Mouse (Mus musculus) intestine, embryonic 14.5 days (tissue): Measurements from ENCODE around the gene BC055324. TPM values are rescaled to one million over a fixed set of nuclear protein-coding genes. Genes with fewer than 3 reads are reported as not detected.

Experiments
- ATAC-seq: fragments of 200-750 bp; cut with Nextera tagmentation; replicated peaks from 2 replicates; pipeline ENCODE4 v1.8.0; 2017; ENCODE audit warnings: low read depth, moderate number of reproducible peaks, moderate TSS enrichment, moderate library complexity; ENCODE audit not compliant: low FRiP score, low TSS enrichment
- DNase-seq: peaks from one replicate; pipeline ENCODE4 v3.0.0-alpha.2; 2018; ENCODE audit warnings: low spot score
- H3K27ac ChIP-seq: fragments of 300-500 bp; sonication (generic); 2 replicates; pipeline ENCODE4 v1.5.1; 2014; ENCODE audit warnings: low read depth, mild to moderate bottlenecking, control low read depth
- H3K27me3 ChIP-seq: fragments of 300-500 bp; sonication (generic); replicated peaks from 2 replicates; pipeline ENCODE4 v1.6.1; 2014; ENCODE audit warnings: low read length, control low read depth; ENCODE audit not compliant: control insufficient read depth, insufficient read depth
- H3K36me3 ChIP-seq: fragments of 300-500 bp; sonication (generic); 2 replicates; pipeline ENCODE4 v1.6.1; 2014; ENCODE audit warnings: low read length, control low read depth; ENCODE audit not compliant: control insufficient read depth, insufficient read depth
- H3K4me1 ChIP-seq: fragments of 300-500 bp; sonication (generic); replicated peaks from 2 replicates; pipeline ENCODE4 v1.6.1; 2014; ENCODE audit warnings: low read length, control low read depth, mixed read lengths; ENCODE audit not compliant: control insufficient read depth, insufficient read depth
- H3K4me2 ChIP-seq: fragments of 300-500 bp; sonication (generic); 2 replicates; pipeline ENCODE4 v1.6.1; 2014; ENCODE audit warnings: low read length
- H3K4me3 ChIP-seq: fragments of 300-500 bp; sonication (generic); 2 replicates; pipeline ENCODE4 v1.5.1; 2014; ENCODE audit warnings: low read depth, low read length, control low read depth, mixed read lengths
- H3K9ac ChIP-seq: fragments of 300-500 bp; sonication (generic); 2 replicates; pipeline ENCODE4 v1.6.1; 2014; ENCODE audit warnings: mild to moderate bottlenecking, low read length
- H3K9me3 ChIP-seq: fragments of 300-500 bp; sonication (generic); 2 replicates; pipeline ENCODE4 v1.6.1; 2016; ENCODE audit warnings: low read length, control low read depth; ENCODE audit not compliant: control insufficient read depth
- WGBS: fragments of 180-500 bp; shearing (Covaris S2); extraction: QIAGEN DNeasy Blood & Tissue Kit; methylation state at CpG from one replicate; pipeline ENCODE4 v1.1.7; 2014; 5-methylcytosine and 5-hydroxymethylcytosine counted together
- polyA plus RNA-seq: library from polyadenylated mRNA; unstranded; fragments of >200 nt; fragmentation: Nextera tagmentation; extraction: Ambion mirVana; gene quantifications from 2 replicates; pipeline ENCODE4 v1.2.1, GENCODE M21; 2014

The BC055324 gene
- polyA plus RNA-seq, 1 experiment from 2014 or later: 20.7 TPM

DNA sequence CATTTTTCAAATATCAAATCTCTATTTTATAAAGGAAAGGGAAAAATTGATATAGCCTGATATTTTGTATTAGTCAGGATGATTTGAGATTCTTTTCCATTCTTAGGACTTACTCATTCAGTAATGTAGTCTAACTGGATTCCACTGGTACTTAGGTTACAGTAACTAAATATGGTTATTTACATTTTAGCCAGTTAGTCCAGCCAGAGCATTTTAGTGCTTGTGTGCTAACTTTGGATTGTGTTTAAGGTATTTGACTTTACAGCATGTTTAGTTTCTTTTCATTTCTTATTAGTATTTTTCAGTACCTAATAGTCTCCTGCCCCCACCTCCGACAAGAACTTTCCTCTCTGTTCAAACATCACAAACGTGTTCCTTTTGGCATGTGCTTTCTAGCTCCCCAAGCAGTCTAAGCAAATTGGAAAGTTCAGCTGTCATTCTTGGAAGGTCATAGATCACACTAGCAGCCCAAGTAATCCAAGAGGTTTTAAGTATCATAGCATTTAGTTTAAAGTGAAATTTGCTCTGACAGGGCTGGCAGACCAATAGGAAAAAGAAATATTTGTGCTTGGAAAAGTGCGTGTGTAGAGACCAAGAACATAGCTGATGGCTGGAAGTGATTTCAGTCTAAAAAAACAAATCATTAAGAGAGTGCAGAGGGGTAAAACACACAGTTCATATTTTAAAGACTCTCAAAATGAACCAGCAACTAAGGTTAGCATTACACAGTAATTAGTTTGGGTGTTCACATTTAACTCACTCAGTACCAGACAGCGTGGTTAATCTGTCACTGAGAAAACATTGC is 87.4 kb downstream of the BC055324 start:
- no peak for DNase-seq
- ATAC-seq: no peak
- H3K4me3 ChIP-seq: no peak overlapping the region
- H3K4me2 ChIP-seq: no peak overlapping the region
- WGBS: 40% methylated on average over 4 of the region's 4 CpGs
- no peak overlapping the region for H3K27ac ChIP-seq
- H3K27me3 ChIP-seq: no peaks in the 10 kb centered on the region
- H3K9ac ChIP-seq: no peak overlapping the region
- no peaks in the 10 kb centered on the region for H3K36me3 ChIP-seq
- no peaks in the 10 kb centered on the region for H3K4me1 ChIP-seq
- no peaks in the 10 kb centered on the region for H3K9me3 ChIP-seq

DNA sequence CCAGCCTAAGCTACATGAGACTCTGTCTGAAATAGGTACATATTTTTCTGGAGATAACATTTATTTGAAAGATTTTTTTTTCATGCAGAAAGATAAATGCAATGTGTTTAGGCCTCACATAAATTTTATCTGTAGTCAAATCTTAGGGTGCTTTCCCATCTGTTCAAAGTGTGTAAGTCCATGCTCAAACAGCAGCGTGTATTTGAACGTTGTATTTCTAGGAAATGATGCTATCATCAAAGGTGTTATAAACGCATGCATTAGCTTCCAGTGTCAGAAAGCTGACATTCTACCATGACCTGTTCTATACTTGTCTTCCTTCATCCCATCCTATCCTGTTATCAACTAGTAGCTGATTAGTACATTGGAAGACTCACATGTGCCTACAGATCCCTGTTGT is 91.2 kb downstream of the BC055324 start:
- WGBS: 88% methylated on average over 3 of the region's 3 CpGs
- H3K9me3 ChIP-seq: no peaks in the 10 kb centered on the region
- no peaks in the 10 kb centered on the region for H3K36me3 ChIP-seq
- H3K4me2 ChIP-seq: no peak overlapping the region
- ATAC-seq (no peak), DNase-seq (no peak)
- H3K9ac ChIP-seq: no peak overlapping the region
- no peak overlapping the region for H3K4me3 ChIP-seq
- no peaks in the 10 kb centered on the region for H3K4me1 ChIP-seq
- H3K27ac ChIP-seq: no peak overlapping the region
- no peaks in the 10 kb centered on the region for H3K27me3 ChIP-seq

DNA sequence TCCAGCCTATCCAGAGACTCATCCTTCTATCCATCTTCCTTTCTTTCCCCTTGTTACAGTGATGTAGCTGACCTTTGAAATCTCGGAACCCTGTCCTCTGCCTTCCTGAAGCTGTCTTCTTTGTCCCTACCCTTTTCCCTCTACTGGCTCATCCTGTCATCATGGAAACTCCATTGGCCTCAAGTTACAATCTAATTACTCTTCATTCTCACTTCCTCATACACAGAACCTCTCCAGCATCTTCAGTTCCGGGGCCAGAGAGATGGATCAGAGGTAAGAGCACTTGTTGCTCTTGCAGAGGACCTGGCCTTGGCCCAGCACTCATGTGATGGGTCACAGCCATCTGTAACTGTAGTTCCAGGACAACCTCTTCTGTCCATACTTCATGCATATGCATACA is 94.4 kb downstream of the BC055324 start:
- Histone ChIP-seq H3K4me2 (no peak overlapping the region), H3K9ac (no peak overlapping the region), H3K4me3 (no peak overlapping the region), H3K36me3 (no peaks in the 10 kb centered on the region), H3K4me1 (no peaks in the 10 kb centered on the region; the same call in 1 of the 2 replicates), H3K27me3 (no peaks in the 10 kb centered on the region), H3K27ac (no peak overlapping the region), H3K9me3 (no peaks in the 10 kb centered on the region)
- WGBS: 81% methylated on average over 2 of the region's 2 CpGs
- DNase-seq (no peak), ATAC-seq (no peak)

DNA sequence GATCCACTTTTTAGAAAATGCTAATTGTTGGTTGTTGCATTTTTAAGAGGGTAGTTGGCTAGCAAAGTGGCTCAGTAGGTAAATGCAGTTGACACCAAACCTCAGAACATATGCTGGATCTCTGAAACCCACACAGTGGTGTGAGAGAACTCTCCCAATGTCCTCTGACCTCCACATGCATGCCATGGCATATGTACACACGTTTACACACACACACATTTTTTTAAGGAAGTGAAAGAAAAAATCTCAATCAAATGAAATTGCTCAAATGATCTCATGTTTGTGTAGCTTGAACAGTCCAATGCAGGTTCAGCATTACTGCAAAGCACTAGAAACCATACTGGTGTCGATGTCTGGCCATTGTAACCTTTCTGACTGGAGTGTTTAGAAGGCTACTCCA is 95.0 kb downstream of the BC055324 start:
- WGBS: 86% methylated on average over 2 of the region's 2 CpGs
- Histone ChIP-seq H3K27ac (no peak overlapping the region), H3K9ac (no peak overlapping the region), H3K27me3 (no peaks in the 10 kb centered on the region), H3K4me3 (no peak overlapping the region), H3K4me2 (no peak overlapping the region), H3K4me1 (no peaks in the 10 kb centered on the region; the same call in 1 of the 2 replicates), H3K36me3 (no peaks in the 10 kb centered on the region), H3K9me3 (no peaks in the 10 kb centered on the region)
- no peak for ATAC-seq
- DNase-seq: no peak

DNA sequence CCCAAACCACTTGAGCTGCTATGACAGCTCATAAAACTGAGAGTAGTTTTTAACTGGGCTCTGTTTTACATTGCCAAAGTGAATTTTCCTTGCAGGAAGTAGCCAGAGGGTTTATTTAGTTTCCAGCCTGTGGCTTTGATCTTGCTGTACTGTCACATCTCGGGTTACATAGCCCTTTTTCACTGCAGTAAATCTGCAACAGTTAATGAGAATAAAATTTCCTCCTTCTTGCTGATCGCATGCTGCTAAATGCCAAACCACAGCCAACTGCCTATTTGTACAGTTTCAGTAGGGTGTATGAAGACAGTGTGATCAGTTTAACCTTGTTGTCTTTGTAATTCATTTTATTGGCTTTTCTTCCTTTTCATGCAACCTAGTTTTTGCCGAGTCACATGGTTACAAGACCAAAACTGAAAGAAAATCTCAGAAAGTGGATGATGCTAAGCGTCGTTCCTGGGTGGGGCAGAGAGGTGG is 96.3 kb downstream of the BC055324 start:
- H3K4me1 ChIP-seq: no peaks in the 10 kb centered on the region; the same call in 1 of the 2 replicates
- H3K27me3 ChIP-seq: no peaks in the 10 kb centered on the region
- no peak overlapping the region for H3K9ac ChIP-seq
- no peak overlapping the region for H3K27ac ChIP-seq
- DNase-seq (no peak), ATAC-seq (no peak)
- no peaks in the 10 kb centered on the region for H3K36me3 ChIP-seq
- WGBS: 41% methylated on average over 5 of the region's 5 CpGs
- H3K9me3 ChIP-seq: no peaks in the 10 kb centered on the region
- no peak overlapping the region for H3K4me2 ChIP-seq
- H3K4me3 ChIP-seq: no peak overlapping the region

Other genes starting within 250 kb of the BC055324 start
- gene Kifap3, start 215.2 kb downstream of the BC055324 start, polyA plus RNA-seq: 32.4 and 38.4 TPM in 2 replicates
- 15.7 and 18.5 TPM in 2 replicates for gene Scyl3, start 65.7 kb downstream of the BC055324 start, polyA plus RNA-seq
- gene Mettl18, start 93 bp upstream of the BC055324 start, polyA plus RNA-seq: 7.5 and 8.7 TPM in 2 replicates
- gene Sele, start 53.4 kb upstream of the BC055324 start, polyA plus RNA-seq: not detected in 2 replicates
- 0.19 and 0.26 TPM in 2 replicates for gene Sell, start 67.2 kb upstream of the BC055324 start, polyA plus RNA-seq
- gene Selp, start 120.5 kb upstream of the BC055324 start, polyA plus RNA-seq: 0.22 TPM in 1 of 2 replicates, not detected in the other
- gene F5, start 157.0 kb upstream of the BC055324 start, polyA plus RNA-seq: 0.58 and 0.60 TPM in 2 replicates